7 mouse cellular contexts compared by ENCODE assay signal in genomic region chr10:117628363-117629168, GRCm38 (mm10). TPM values are rescaled to one million over a fixed set of nuclear protein-coding genes. Genes with fewer than 3 reads are reported as not detected.
DNase-seq lines count a peak whose midpoint lies in the region; ATAC-seq and TF ChIP-seq lines count a peak whose summit lies in the region.

No protein-coding gene starts in this region.

- peaks cover 14% of the 10 kb centered on the region; the same call in 1 of the 2 replicates for H3K27me3 ChIP-seq in lung, embryonic 16.5 days (ENCODE audit: control insufficient read depth, insufficient read depth, low read depth, low read length)
- peaks cover 37% of the 10 kb centered on the region for H3K27me3 ChIP-seq in forebrain, embryonic 11.5 days (ENCODE audit: control insufficient read depth, insufficient read depth, low read length)
- peaks cover 49% of the 10 kb centered on the region for H3K27me3 ChIP-seq in limb, embryonic 10.5 days (ENCODE audit: low read depth, poor library complexity, severe bottlenecking)
- peaks cover 3% of the 10 kb centered on the region for H3K27me3 ChIP-seq in small intestine, adult 2 months (ENCODE audit: control insufficient read depth, insufficient read depth, low read length)

- peak overlapping the region; percentile 58 for H3K4me3 ChIP-seq in lung, embryonic 16.5 days (ENCODE audit: low read length)
- peak overlapping the region; percentile 51 for H3K4me3 ChIP-seq in forebrain, embryonic 11.5 days (ENCODE audit: low read depth, low read length)
- H3K4me3 ChIP-seq in limb, embryonic 10.5 days, result peak overlapping the region; percentile 73
- H3K4me3 ChIP-seq in small intestine, adult 2 months (ENCODE audit: low read depth, low read length), result peak overlapping the region; percentile 68

- H3K9me3 ChIP-seq in lung, embryonic 16.5 days (ENCODE audit: control insufficient read depth, low read length), result peaks cover under 1% of the 10 kb centered on the region; the same call in 1 of the 2 replicates
- no peaks in the 10 kb centered on the region for H3K9me3 ChIP-seq in forebrain, embryonic 11.5 days (ENCODE audit: control insufficient read depth, low read length)
- no peaks in the 10 kb centered on the region for H3K9me3 ChIP-seq in limb, embryonic 10.5 days (replicated peaks)

- ATAC-seq in lung, embryonic 16.5 days (ENCODE audit: low read depth), result 0 out of 2 replicates have a peak, but pooled peaks have one; percentile 8
- peak; percentile 39 for ATAC-seq in forebrain, embryonic 11.5 days (replicated peaks; ENCODE audit: low FRiP score)

- DNase-seq in lung, postnatal 10 days, result no peak
- no peak for DNase-seq in forebrain, embryonic 11.5 days (ENCODE audit: low spot score)
- no peak for DNase-seq in limb, embryonic 10.5 days (ENCODE audit: low spot score)
- no peak for DNase-seq in cerebellum, postnatal 4 days (ENCODE audit: low spot score in 2 of 2)
- DNase-seq in testis, postnatal 14 days (ENCODE audit: low spot score), result no peak

- no peak overlapping the region for H3K27ac ChIP-seq in lung, embryonic 16.5 days (ENCODE audit: low read length)
- H3K27ac ChIP-seq in forebrain, embryonic 11.5 days (ENCODE audit: low read depth, low read length), result no peak overlapping the region
- peak overlapping the region; percentile 81 for H3K27ac ChIP-seq in limb, embryonic 10.5 days
- no peak overlapping the region for H3K27ac ChIP-seq in small intestine, adult 2 months (ENCODE audit: insufficient read depth, low read depth, low read length)

- H3K36me3 ChIP-seq in lung, embryonic 16.5 days (ENCODE audit: control insufficient read depth, insufficient read depth, low read length), result no peaks in the 10 kb centered on the region
- no peaks in the 10 kb centered on the region for H3K36me3 ChIP-seq in forebrain, embryonic 11.5 days (ENCODE audit: control insufficient read depth, insufficient read depth, low read length)
- H3K36me3 ChIP-seq in limb, embryonic 10.5 days, result 0 out of 2 replicates have a peak, but pooled peaks cover 2% of the 10 kb centered on the region
- no peaks in the 10 kb centered on the region for H3K36me3 ChIP-seq in small intestine, adult 2 months (ENCODE audit: control insufficient read depth, insufficient read depth, low read length)

- WGBS in lung, embryonic 16.5 days, result 3% methylated on average over 25 of the region's 25 CpGs
- WGBS in forebrain, embryonic 11.5 days, result 1% methylated on average over 25 of the region's 25 CpGs
- WGBS in limb, embryonic 10.5 days, result 3% methylated on average over 25 of the region's 25 CpGs
- 11% methylated on average over 25 of the region's 25 CpGs for WGBS in small intestine, adult 2 months

- no peak for TF ChIP-seq POLR2A in small intestine, adult 2 months (IDR thresholded peaks at IDR 0.05; ENCODE audit: low read depth, low read length)

- H3K4me2 ChIP-seq in lung, embryonic 16.5 days (ENCODE audit: low read depth, low read length), result peak overlapping the region; percentile 83
- H3K4me2 ChIP-seq in forebrain, embryonic 11.5 days (ENCODE audit: low read depth, low read length, severe bottlenecking), result peak overlapping the region; percentile 88

- peak overlapping the region; percentile 51 for H3K9ac ChIP-seq in lung, embryonic 16.5 days (ENCODE audit: low read length)
- H3K9ac ChIP-seq in forebrain, embryonic 11.5 days (ENCODE audit: low read length), result peak overlapping the region; percentile 39

- TF ChIP-seq CTCF in small intestine, adult 2 months (IDR thresholded peaks at IDR 0.05; ENCODE audit: extremely low read depth, insufficient read length, insufficient replicate concordance, low read depth, low read length), result no peak

- H3K4me1 ChIP-seq in lung, embryonic 16.5 days (replicated peaks; ENCODE audit: control insufficient read depth, insufficient read depth, low read length), result peaks cover 7% of the 10 kb centered on the region
- H3K4me1 ChIP-seq in forebrain, embryonic 11.5 days (replicated peaks; ENCODE audit: control insufficient read depth, insufficient read depth, low read length), result peaks cover 7% of the 10 kb centered on the region; the same call in 1 of the 2 replicates
- peaks cover 36% of the 10 kb centered on the region for H3K4me1 ChIP-seq in limb, embryonic 10.5 days
- peaks cover 3% of the 10 kb centered on the region; the same call in 1 of the 2 replicates for H3K4me1 ChIP-seq in small intestine, adult 2 months (ENCODE audit: control insufficient read depth, insufficient read depth, insufficient read length, low read length)

RNA-seq across cellular contexts. Expression of gene Cpm, which starts 0.7 kb away (rescaled TPM):
- 83.7 and 86.9 TPM in 2 replicates for polyA plus RNA-seq in lung, embryonic 16.5 days (2015; fragmentation: Nextera tagmentation; extraction: Ambion mirVana)
- 4.1 and 5.0 TPM in 2 replicates for polyA plus RNA-seq in forebrain, embryonic 11.5 days (2014; fragmentation: Nextera tagmentation; extraction: Ambion mirVana)
- polyA plus RNA-seq in limb, embryonic 10.5 days (2016; fragmentation: Nextera tagmentation; extraction: Ambion mirVana), result 22.5 and 31.5 TPM in 2 replicates
- polyA plus RNA-seq in small intestine, adult 2 months (2012; rRNA removed), result 3.1 and 13.8 TPM in 2 replicates
